Mouse (Mus musculus) MEL (cell line): Measurements from ENCODE around the gene Arhgap23.

Experiments
- CTCF ChIP-seq, 3 experiments: IDR thresholded peaks in 2 of 3; conservative IDR thresholded peaks in 1 of 3; 2 replicates each; pipeline ENCODE4 v1.5.1; 2011 to 2012; ENCODE audit warnings: low read length in 3 of 3, low read depth in 2 of 3, mild to moderate bottlenecking in 2 of 3, improper control_type of control experiment in 1 of 3, inconsistent platforms in 1 of 3, mixed read lengths in 1 of 3, moderate library complexity in 1 of 3; ENCODE audit not compliant: control insufficient read depth in 1 of 3, insufficient read depth in 1 of 3, poor library complexity in 1 of 3, severe bottlenecking in 1 of 3
- E2F4 ChIP-seq: IDR thresholded peaks from 2 replicates; pipeline ENCODE4 v1.6.1; 2011; ENCODE audit warnings: low read depth, low read length, improper control_type of control experiment, borderline replicate concordance
- GATA1 ChIP-seq: IDR thresholded peaks from 2 replicates; pipeline ENCODE4 v1.6.1; 2011; ENCODE audit warnings: low read depth, low read length, improper control_type of control experiment
- MAZ ChIP-seq: IDR thresholded peaks from 2 replicates; pipeline ENCODE4 v1.6.1; 2012; ENCODE audit warnings: low read depth, mild to moderate bottlenecking, inconsistent platforms, low read length, improper control_type of control experiment
- MYB ChIP-seq: IDR thresholded peaks from 2 replicates; pipeline ENCODE4 v1.6.1; 2011; ENCODE audit warnings: mild to moderate bottlenecking, low read depth, low read length, improper control_type of control experiment
- POLR2A ChIP-seq, 2 experiments: IDR thresholded peaks; 2 replicates each; pipeline ENCODE4 v1.6.1; 2011 to 2012; ENCODE audit warnings: low read length in 2 of 2, mild to moderate bottlenecking in 2 of 2, control low read depth in 1 of 2, improper control_type of control experiment in 1 of 2, low read depth in 1 of 2, moderate library complexity in 1 of 2; ENCODE audit not compliant: control insufficient read depth in 1 of 2, insufficient read depth in 1 of 2, poor library complexity in 1 of 2
- RAD21 ChIP-seq: IDR thresholded peaks from 2 replicates; pipeline ENCODE4 v1.6.1; 2011; ENCODE audit warnings: mild to moderate bottlenecking, low read depth, low read length, improper control_type of control experiment
- SIN3A ChIP-seq: IDR thresholded peaks from 2 replicates; pipeline ENCODE4 v1.6.1; 2012; ENCODE audit warnings: low read length, improper control_type of control experiment, inconsistent platforms
- UBTF ChIP-seq: IDR thresholded peaks from 2 replicates; pipeline ENCODE4 v1.6.1; 2012; ENCODE audit warnings: low read depth, mild to moderate bottlenecking, inconsistent platforms, low read length, improper control_type of control experiment, moderate library complexity, borderline replicate concordance; ENCODE audit not compliant: insufficient read depth
- ZMIZ1 ChIP-seq: IDR thresholded peaks from 2 replicates; pipeline ENCODE4 v1.6.1; 2012; ENCODE audit warnings: low read depth, mild to moderate bottlenecking, inconsistent platforms, low read length, improper control_type of control experiment, moderate library complexity

GRCm38 (mm10) chr11:97439935-97440334 is 24.6 kb downstream of the Arhgap23 start:
- TF ChIP-seq ZMIZ1 (no peak), CTCF (IDR thresholded peaks at IDR 0.05 in 2 of 3, conservative IDR thresholded peaks at IDR 0.05 in 1 of 3; ENCODE audit: control insufficient read depth in 1 of 3, insufficient read depth in 1 of 3, low read depth in 2 of 3, low read length in 3 of 3, poor library complexity in 1 of 3, severe bottlenecking in 1 of 3) (no peak), SIN3A (no peak), POLR2A (IDR thresholded peaks at IDR 0.05; ENCODE audit: control insufficient read depth in 1 of 2, insufficient read depth in 1 of 2, low read depth in 1 of 2, low read length in 2 of 2, poor library complexity in 1 of 2) (no peak), UBTF (no peak), MAZ (no peak), GATA1 (no peak), E2F4 (no peak), RAD21 (no peak), MYB (no peak)
